Mouse (Mus musculus) kidney, adult 2 months (tissue): ENCODE data around the gene Wfdc15a.

ENCODE experiments used
- CTCF ChIP-seq: fragments of 200-500 bp; conservative IDR thresholded peaks from 2 replicates; pipeline ENCODE4 v1.5.1; 2011; ENCODE audit warnings: low read depth, mild to moderate bottlenecking, control low read depth, low read length, moderate library complexity, mixed read lengths; ENCODE audit not compliant: insufficient read depth, insufficient read length
- POLR2A ChIP-seq: fragments of 200-500 bp; IDR thresholded peaks from one replicate; pipeline ENCODE4 v1.6.1; 2011; ENCODE audit warnings: low read depth, low read length, control low read depth

- no peak for TF ChIP-seq CTCF
- no peak for TF ChIP-seq POLR2A
These were observed 15.7 kb downstream of the Wfdc15a start for GRCm38 (mm10) chr2:164184145-164184719.
